Mouse (Mus musculus): ENCODE results near the gene Cisd1.
A peak's percentile ranks its signal among the peaks of the same experiment; 100 is the strongest.

Cisd1 gene

DNA sequence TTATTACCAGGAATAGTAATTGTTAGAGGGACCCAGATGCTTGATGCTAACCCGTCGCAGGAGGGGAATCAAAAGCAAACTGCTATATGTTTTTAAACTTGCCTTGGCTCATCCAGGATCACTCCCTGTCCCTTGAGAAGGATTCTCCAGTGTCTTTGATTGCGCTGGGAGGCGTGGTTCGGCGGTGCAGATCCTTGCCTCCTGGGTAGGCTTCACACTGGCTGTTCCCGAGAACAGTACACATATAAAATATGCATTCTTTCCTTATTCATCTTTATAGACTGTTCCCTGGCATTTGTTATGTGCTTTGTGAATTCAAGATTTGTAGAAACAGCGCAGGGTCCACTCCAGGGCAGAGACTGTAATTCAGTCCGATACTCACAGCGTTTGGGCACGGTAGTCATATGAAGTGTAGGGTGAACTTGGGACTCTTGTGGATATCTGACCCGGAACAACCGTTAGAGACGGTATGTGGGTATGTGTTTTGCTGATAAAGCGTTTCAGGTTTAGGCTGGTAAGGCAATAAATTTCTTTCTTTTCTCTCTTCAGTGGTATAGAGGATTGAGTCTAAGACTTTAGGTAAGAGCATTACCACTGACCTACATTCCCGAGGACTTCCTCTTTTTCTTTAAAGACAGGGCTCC is 4.0 kb upstream of the Cisd1 start:
- peak in 1 of 2 experiments; percentile 30 for DNase-seq (ENCODE audit: low spot score in 2 of 2)

DNA sequence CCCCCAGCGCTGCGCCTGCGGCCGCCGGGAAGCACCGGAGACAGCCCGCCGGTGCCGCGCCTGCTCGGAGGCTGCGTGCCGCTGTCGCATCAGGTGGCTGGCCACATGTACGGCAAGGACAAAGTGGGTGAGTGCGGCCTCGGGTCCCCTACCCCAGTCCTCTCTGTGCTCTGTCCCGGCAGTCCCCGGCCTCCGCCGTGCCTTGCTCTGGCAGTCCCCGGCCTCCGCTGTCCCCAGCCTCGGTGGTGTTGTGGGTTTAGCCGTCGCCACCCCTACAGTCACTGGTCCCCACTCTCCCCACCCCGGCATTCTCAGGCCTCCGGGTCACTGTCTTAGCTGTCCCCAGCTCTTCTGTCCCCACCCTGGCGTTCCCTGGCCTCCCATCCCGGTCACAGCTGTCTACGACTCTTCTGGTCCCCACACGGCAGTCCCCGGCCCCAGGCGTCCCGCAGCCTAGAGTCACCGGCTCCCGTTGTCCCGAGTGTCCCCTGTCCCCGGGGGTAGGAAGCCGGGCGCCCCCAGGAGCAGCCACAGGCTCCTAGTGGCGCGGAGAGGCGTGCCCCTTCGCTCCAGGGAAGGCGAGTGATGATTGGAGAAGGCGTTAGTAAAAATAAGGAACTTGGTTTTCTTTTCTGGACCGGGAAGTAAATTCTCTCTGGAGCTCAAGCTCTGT is 3.3 kb upstream of the Cisd1 start:
- DNase-seq (ENCODE audit: low spot score in 2 of 2): peak; percentile 28 to 60

DNA sequence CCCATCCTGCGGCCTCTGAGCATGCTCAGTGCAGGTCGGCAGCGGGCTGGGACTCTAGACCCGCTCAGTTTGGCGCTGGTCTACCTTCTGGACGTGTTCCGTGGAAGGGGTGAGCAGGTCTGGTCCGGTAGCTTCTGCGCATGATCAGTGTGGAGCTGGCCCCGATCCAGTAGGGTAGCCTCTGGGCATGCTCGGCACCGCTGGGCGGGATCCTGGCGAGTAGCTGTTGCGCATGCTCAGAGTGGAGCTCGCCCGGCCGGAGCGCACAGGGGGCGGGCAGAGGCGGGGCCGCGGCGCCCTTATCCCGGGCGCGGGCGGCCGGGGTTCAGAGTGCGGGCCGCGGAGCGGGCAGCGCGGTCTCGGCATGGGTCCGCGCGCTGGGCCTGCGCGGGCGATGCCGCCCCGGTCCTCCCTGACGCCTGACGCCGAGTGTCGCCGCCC is 2.8 kb upstream of the Cisd1 start, which contains the start of gene Ipmk:
Ipmk (plus strand) TSS at position 255 of the 441 bp plus-strand sequence.
- peak; percentile 99 for DNase-seq (ENCODE audit: low spot score in 2 of 2)

DNA sequence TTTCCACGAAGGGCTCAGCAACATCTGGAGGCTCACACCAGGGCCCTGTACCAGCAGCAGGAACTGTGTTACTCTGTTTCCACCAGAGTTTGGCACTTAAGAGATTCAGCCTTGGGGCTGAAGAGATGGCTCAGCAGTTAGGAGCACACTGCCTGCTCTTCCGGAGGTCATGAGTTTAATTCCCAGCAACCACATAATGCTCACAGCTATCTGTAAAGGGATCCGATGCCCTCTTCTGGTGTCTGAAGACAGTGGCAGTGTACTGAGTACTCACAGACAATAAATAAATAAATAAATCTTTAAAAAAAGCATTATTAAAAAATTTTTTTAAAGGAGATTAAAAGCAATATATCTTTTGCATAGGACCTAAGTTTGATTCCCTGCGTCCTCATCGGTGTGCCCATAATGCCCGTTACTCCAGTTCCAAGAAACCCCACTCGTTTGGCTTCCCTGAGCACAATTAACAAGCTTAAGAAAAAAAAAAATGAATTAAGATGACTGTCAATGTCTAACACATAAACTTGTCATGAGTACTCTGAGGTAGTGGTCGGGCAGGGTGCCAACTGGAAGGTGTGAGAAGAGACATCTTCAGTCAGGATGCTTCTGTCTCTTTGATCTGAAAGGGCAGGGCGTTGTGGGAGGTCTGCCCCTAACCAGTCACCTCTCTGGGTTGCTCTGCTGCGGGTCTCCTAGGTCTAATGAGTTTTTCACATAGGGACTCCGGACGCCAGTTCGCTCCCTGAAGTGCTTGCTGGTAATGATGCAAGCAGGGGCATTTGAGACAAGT is 2.2 kb upstream of the Cisd1 start:
- no peak for DNase-seq (ENCODE audit: low spot score in 2 of 2)

DNA sequence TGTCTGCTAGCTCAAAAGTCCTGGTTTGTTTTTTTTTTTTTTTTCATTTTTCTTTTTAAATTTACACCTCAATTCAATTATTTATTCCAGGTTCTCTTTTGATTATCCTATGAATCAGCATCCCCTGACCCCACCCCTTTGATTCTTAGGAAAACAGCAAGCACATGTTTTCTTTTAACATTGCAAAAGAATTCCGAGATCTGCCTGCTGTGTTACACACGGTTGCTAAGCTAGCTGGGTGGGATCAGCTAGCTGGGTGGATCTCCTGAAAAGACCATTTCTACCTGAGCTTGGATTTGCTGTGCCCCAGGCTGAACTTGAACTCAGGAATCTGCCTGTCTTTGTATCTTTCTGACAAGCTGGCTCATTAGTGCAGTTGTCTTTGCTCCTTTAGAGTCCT is 1.4 kb upstream of the Cisd1 start:
- DNase-seq (ENCODE audit: low spot score in 2 of 2): no peak

DNA sequence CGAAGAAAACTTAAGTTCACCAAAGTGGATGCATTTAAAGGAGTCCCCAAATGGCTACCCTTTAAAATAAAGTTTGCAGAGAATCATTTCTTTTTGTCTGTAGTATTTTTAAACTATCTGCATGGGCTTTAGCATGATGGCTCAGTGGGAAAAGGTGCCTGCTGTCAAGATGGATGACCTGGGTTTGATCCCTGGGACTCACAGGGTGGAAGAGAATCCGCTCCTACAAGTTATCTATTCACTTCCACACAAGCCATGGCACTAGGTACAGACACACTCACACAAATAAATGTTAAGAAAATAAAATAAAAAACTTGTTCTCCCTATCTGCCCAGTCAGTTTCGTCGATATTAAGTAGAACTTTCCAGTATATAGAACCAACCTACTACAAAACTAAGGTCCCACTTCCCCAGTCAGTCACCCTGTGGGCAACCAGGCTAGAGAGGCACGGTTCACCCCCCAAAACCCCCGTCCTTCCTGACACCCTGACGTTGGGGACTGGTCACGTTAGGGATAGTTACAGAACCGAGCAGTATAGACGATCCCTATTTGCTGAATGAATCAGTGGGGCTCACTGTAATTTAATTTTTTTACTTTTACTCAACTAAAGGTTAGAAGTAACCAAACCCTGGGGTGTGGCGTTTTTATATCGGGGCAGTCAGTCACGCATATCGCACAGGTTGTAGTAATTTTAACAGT is 1.0 kb downstream of the Cisd1 start:
- DNase-seq (ENCODE audit: low spot score in 2 of 2): no peak

DNA sequence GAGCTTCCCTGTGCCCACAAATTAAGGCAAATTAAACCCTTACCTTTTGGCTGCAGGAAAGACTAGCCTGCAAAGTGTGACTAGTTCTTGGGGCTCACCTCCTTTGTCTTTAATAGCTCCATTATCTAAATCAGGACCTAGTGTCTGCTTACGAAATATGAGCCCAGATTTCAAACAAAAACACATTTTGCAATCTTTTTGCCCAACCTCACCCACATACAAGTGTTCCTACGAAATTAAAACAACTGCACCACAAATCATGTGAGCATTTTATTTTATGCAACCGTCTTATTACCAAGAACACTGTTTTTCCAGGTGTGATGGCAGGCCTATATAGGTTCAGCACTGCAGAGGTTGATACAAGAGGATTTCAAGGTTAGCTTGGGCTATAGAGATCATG is 1.6 kb downstream of the Cisd1 start:
- no peak for DNase-seq (ENCODE audit: low spot score in 2 of 2)

DNA sequence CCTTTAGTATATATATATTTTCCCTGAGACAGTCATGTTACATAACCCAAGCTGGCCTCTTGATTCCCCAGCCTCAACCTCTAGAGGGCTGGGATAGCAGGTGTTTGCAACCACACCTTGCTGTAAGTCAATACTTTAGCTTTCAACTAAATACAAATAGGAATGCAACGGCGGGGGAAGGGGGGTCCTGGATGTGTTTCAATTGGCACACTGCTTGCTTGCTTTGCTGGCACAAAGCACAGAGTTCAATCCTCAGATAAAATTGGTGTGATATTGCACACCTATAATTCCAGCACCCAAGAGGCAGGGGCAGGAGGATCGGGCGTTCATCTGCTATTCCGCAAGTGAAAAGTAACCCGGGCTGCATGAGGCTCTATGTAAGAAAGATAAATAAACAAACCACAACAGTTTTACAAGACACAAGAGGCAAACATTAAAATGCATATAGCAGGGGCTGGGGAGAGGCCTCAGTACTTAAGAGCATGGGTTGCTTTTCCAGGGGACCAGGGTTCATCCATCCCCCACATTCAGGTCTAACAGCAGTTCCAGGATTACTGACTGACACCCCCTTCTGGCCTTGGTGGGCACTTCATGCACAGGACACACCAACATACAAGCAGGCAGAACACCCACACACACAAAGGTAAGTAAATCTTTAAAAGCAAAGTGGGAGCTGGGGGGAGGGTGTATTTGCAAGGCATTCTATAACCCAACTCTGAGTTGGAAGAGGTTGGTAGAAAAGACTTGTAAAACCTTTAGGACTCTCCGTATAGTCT is 2.5 kb downstream of the Cisd1 start:
- DNase-seq (ENCODE audit: low spot score in 2 of 2): no peak

DNA sequence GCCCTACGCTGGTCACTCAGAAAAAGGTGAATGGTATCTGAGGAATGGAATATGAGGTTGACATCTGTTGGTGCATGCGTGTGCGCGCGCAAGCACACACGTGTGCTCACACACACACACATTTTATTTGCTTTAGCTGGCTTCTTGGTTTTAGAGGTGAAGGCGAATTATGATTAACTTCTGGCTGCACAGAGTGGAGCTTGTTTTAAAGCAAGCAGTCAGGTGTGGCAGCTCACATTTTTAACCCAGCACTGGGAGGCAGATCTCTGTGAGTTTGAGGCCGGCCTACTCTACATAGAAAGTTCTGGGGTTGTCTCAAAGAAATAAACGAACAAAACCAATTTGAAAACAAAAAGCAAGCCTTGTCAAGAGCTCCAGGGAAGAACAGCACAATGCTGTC is 3.5 kb downstream of the Cisd1 start:
- no peak for DNase-seq (ENCODE audit: low spot score in 2 of 2)

DNA sequence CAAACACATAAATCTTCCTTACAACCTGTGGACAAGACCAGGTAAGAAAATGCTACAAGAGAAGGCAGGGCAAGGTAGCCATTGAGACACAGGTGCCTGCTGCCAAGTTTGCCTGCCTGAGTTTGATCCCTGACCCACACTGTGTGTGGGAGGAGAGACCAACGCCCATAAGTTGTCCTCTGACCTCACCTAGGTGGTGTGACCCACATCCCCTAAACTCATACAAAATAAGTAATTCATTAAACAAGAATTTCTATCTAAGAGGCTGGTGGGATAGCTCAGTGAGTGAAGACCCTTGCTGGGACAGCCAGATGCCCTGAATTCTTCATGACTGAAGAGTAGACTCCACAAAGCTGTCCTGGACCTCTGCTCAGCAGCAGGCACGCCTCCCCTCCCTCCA is 4.6 kb downstream of the Cisd1 start:
- DNase-seq (ENCODE audit: low spot score in 2 of 2): no peak

DNA sequence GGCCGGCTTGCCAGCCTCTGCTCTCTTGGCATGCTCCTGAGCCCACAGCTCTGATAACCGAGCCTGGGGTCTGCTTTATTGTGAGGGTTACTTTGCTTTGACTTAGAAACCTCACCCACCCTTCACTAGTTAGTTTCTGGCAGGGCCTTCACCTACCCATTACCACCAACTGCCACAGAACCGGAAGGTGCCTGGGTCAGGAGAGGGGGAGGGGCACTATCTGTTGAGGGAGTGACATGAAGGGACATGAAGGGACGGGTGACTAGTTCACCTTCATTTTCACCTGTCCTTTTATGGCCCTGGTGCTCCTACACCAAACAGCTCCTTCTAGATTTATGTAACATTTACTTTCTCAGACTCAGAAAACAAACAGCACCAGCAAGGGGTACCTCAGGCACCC is 5.3 kb downstream of the Cisd1 start:
- peak in 1 of 2 experiments; percentile 56 for DNase-seq (ENCODE audit: low spot score in 2 of 2)

DNA sequence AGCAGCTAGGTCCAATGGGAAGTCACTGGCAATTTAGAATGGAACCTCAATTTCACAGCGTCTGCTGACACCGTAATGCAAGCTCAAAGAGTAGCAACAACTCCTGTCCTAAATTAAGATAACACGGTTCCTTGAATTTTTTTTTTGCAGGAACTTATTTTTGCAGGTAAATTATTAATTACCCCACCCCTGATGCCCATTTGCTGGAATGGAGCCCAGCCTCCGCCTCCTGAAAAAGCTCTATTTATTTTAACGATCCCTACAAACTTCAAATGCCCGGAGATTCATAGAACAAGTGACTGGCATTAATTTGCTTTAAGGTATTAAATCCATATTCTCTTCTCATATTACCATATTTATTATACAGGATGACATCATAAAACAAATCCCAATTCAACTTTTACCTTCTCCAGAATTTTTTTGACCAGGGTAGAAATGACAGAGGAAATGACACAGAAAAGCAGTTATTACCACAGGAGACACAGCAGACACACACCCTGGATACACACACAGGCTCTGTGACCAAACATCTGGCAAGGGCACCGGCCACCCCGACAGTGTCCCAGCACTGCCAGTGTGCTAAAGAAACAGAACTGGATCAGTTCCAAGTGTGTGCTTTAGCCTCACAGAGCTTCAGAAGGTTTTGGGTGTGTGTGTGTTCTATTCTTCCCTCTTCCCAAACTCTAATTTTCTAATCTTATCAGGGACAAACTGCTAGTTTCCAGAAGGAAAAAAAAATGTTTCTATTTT is 6.4 kb downstream of the Cisd1 start:
- DNase-seq (ENCODE audit: low spot score in 2 of 2): no peak

DNA sequence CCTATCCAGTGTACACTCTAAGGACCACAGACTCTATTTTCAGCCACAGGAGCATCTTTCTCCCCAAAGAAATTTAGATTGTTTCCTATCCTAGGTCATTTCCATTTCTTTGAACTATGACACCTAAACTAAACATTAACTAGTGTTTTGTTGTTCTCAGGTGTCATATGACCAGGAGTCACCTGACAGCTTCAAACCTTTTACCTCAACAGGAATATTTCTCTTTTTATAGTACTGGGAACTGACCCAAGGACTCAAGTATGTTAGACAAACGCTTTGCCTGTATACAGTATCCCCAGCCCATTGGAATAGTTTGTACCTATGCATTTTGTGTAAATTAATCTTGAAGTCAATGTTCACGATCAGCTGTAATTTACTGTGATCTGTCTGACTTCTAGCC is 7.0 kb downstream of the Cisd1 start:
- DNase-seq (ENCODE audit: low spot score in 2 of 2): no peak

DNA sequence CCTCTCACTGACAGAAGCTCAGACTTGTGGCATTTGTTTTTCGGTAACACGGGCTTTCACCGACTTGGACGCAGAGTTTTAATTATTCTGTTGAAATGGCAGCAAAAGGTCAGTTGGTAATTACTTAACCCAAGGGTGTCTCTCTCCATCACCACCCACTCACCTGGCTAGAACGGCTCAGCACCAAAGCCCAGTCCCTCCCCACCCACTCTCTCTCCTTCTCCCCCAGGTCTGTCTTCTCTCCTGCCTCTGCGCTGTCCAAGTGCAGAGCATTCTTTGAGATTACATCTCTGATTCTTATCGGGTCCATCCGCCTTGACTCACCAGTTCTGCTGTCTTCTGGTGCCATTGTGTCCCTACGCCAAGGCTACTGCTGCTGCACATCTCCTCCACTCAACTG is 11.9 kb downstream of the Cisd1 start:
- DNase-seq (ENCODE audit: low spot score in 2 of 2): no peak

DNA sequence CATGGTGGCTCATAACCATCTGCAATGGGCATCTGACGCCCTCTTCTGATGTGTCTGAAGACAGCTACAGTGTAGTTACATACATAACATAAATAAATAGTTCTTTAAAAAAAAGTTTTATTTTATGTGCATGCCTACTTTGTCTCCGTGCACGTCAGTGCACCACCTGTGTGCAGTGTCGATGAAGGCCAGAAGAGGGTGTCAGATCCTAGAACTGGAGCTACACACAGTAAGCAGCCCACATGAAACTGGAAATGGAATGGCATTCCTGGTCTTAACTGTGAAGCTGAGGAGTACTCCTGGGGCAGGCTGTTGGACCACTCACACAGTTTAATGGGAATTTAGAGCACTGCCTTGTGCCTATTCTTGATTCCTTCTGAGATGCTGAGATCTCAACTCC is 12.4 kb downstream of the Cisd1 start:
- DNase-seq (ENCODE audit: low spot score in 2 of 2): no peak

DNA sequence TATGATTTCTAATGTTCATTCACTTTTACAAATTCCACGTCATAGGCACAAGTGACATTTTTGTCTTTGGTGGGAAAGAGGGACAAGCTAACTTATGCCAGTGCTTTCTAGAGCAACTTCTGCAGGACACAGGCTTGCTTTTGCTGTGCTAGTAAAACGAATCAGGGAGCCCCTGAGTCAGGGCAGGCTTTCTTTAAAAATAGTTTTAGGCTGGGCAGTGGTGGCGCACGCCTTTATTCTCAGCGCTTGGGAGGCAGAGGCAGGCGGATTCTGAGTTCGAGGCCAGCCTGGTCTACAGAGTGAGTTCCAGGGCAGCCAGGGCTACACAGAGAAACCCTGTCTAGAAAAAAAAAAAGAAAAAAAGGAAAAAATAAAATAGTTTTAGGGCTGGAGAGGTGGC is 12.8 kb downstream of the Cisd1 start:
- no peak for DNase-seq (ENCODE audit: low spot score in 2 of 2)

DNA sequence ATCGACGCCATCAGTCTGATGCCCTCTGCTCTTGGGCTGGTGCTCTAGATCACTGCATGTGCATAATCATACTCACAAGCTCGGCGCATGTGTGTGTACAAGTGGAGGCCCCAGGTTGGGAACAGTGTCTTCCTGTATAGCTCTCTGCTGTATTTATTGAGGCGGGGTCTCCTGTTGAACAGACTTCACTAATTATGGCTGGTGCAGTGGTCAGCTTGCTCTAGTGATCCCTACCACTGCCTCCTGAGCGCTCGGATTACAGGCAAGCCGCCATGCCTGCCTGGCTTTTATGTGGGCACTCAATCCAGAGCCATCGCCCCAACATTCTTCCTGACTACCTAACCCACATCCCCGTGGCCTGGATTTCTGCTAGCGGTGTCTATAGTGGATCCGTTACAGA is 14.7 kb downstream of the Cisd1 start:
- DNase-seq (ENCODE audit: low spot score in 2 of 2): no peak

DNA sequence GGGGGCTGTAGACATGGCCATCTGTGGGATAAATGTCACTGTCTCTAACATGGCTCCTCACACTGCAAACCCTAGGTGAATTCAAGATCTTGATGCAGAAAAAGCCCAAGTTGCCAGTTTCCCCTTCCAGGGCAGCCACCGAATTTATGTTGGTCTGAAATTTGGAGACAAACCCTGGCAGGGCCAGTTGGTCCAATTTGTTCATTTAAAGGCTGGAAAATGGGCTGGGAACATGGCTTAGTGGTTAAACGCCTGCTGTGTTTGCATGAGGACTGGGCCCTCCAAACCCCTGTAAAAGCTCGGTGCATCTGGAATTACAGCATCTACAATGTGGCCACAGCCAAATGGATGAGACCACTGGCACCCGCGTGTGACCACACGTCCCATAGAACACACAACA is 15.5 kb downstream of the Cisd1 start:
- DNase-seq (ENCODE audit: low spot score in 2 of 2): no peak

DNA sequence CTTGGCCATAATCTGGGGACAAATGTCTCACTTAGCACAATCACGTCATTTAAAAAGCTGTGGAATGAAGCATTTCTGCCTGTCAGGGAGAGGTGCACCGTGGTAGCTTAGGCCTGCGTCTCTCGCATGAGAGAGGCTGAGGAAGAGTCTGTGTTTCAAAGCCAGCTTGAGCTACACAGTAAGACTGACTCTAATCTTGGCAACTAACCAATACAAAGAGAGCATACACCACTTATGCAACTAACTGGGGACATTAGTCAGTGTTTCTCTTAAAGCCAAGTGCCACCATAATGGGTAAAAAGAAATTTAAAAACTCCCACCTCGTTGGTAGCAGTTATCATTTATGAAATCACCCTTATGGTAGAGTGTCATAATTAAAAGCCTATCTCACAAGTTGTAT is 15.9 kb downstream of the Cisd1 start:
- no peak for DNase-seq (ENCODE audit: low spot score in 2 of 2)

DNA sequence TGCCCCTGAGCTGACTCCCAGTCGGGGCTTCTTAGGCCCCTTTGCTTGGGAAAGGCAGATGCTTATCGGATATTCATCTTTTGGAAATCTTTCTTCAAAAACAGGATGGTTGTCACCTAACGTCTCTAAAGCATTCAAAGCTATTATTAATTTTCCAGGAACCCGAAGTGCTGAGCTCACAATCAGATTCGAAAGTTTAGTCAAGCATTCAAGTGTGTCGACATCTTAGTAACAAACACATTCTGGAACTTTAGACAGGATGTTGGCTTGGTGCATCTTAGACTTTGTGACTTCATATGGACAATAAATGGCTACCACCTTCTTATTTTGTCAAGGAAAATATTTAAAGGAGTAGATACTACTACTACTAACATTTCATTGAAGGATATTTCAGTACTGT is 16.4 kb downstream of the Cisd1 start:
- DNase-seq (ENCODE audit: low spot score in 2 of 2): no peak

DNA sequence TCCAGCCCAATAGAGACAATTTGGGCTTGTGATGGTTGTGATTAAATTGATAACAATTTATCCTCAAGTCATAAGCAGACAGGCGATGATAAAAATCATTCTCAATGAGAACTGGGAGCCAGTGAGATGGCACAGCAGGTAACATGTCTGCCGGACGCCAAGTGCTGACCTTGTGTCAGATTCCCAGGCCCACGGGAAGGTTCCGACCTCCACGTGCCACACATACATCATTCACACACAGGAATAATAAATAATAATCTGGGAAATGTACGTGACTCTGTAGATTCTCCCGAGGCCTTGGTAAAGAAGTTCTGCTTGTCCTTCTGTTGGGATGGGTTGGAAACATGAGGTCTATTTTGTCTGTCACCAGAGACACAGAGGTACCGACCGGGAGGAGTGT is 17.4 kb downstream of the Cisd1 start:
- no peak for DNase-seq (ENCODE audit: low spot score in 2 of 2)
